ENCODE assay signal across 8 mouse cellular contexts in genomic region chr4:85513288-85513687, GRCm38 (mm10). TPM values are rescaled to one million over a fixed set of nuclear protein-coding genes. Genes with fewer than 3 reads are reported as not detected.
DNase-seq lines count a peak whose midpoint lies in the region; ATAC-seq lines count a peak whose summit lies in the region.

No protein-coding gene starts in this region.

- H3K9me3 ChIP-seq in heart, embryonic 14.5 days (ENCODE audit: control insufficient read depth, low read length), result no peaks in the 10 kb centered on the region
- no peaks in the 10 kb centered on the region for H3K9me3 ChIP-seq in midbrain, embryonic 10.5 days (replicated peaks)

- WGBS in heart, embryonic 14.5 days, result 26% methylated on average over 7 of the region's 7 CpGs
- WGBS in midbrain, embryonic 10.5 days, result 49% methylated on average over 7 of the region's 7 CpGs

- peak overlapping the region; percentile 97 for H3K4me2 ChIP-seq in heart, embryonic 14.5 days (ENCODE audit: low read length)

- no peak overlapping the region for H3K9ac ChIP-seq in heart, embryonic 14.5 days (ENCODE audit: low read length)

- intact Hi-C loops in left cerebral cortex, postnatal 25 days (cut with DNase I), result no loop called here

- peaks cover 12% of the 10 kb centered on the region for H3K27me3 ChIP-seq in heart, embryonic 14.5 days (ENCODE audit: control insufficient read depth, insufficient read depth, low read length)
- peaks cover 56% of the 10 kb centered on the region for H3K27me3 ChIP-seq in midbrain, embryonic 10.5 days (ENCODE audit: low read depth, poor library complexity, severe bottlenecking)

- H3K27ac ChIP-seq in heart, embryonic 14.5 days (replicated peaks in 1 of 2; ENCODE audit: control insufficient read depth in 1 of 2, insufficient read depth in 1 of 2, low read depth in 2 of 2, low read length in 2 of 2), result no peak overlapping the region
- no peak overlapping the region; the same call in 1 of the 2 replicates for H3K27ac ChIP-seq in midbrain, embryonic 10.5 days (replicated peaks)

- peak; percentile 33 to 78 for DNase-seq in urinary bladder, adult 18-20 months (ENCODE audit: low spot score in 2 of 2)
- no peak for DNase-seq in urinary bladder, adult 2 months (ENCODE audit: low spot score)
- DNase-seq in kidney, postnatal 25 days, result peak; percentile 5 to 45
- no peak for DNase-seq in midbrain, embryonic 10.5 days (ENCODE audit: low spot score)
- DNase-seq in urinary bladder, postnatal 36 days (ENCODE audit: low spot score in 2 of 2), result peak; percentile 60 to 72
- DNase-seq in left cerebral cortex, postnatal 25 days (ENCODE audit: low spot score in 2 of 2), result no peak

- H3K36me3 ChIP-seq in heart, embryonic 14.5 days (ENCODE audit: control insufficient read depth, insufficient read depth, low read length), result no peaks in the 10 kb centered on the region
- no peaks in the 10 kb centered on the region for H3K36me3 ChIP-seq in midbrain, embryonic 10.5 days

- H3K4me3 ChIP-seq in heart, embryonic 14.5 days (ENCODE audit: control insufficient read depth in 1 of 2, insufficient read depth in 1 of 2, low read depth in 1 of 2, low read length in 2 of 2), result peak overlapping the region in 1 of 2 experiments; percentile 53; a peak in 3 of 4 replicates
- H3K4me3 ChIP-seq in midbrain, embryonic 10.5 days, result peak overlapping the region; percentile 75

- ATAC-seq in heart, embryonic 14.5 days (ENCODE audit: insufficient number of reproducible peaks, insufficient read depth, low FRiP score, low read depth), result no peak
- ATAC-seq in monocyte, adult 5-6 weeks (replicated peaks; ENCODE audit: insufficient number of reproducible peaks, low FRiP score, low TSS enrichment, poor library complexity, severe bottlenecking), result no peak

- H3K4me1 ChIP-seq in heart, embryonic 14.5 days (ENCODE audit: control insufficient read depth in 2 of 2, insufficient read depth in 2 of 2, low read length in 2 of 2), result peaks cover 6 to 17% of the 10 kb centered on the region in 2 experiments; a peak in 3 of 4 replicates
- H3K4me1 ChIP-seq in midbrain, embryonic 10.5 days, result peaks cover 19% of the 10 kb centered on the region

RNA-seq across cellular contexts. Expression of gene Adamtsl1, which starts 0.7 kb away (rescaled TPM):
- polyA plus RNA-seq in urinary bladder, adult 2 months (2012; rRNA removed), result 30.5 and 39.1 TPM in 2 replicates
- 13.3 and 16.2 TPM in 2 replicates for polyA plus RNA-seq in heart, embryonic 14.5 days (2014; fragmentation: Nextera tagmentation; extraction: Ambion mirVana)
- 4.4 and 5.1 TPM in 2 replicates for polyA plus RNA-seq in midbrain, embryonic 10.5 days (2016; fragmentation: Nextera tagmentation; extraction: Ambion mirVana)
- total RNA-seq in monocyte, adult 5-6 weeks (2017), result under 0.01 to 0.32 TPM in 2 of 3 replicates, not detected in the other
- 1 to 10 TPM; 3.8 to 5.0 TPM for total RNA-seq in left cerebral cortex, postnatal 25 days (2021)

Comparison
In these comparisons a context has a peak if more than half of its experiments do, and no peak if none do; other contexts are left out.
1. DNase-seq: peak in urinary bladder, adult 18-20 months (2 of 2), kidney, postnatal 25 days (2 of 2) and urinary bladder, postnatal 36 days (2 of 2); none in urinary bladder, adult 2 months (single experiment), midbrain, embryonic 10.5 days (single experiment) and left cerebral cortex, postnatal 25 days (0 of 2).